Mouse (Mus musculus): ENCODE measurements at regions not wholly inside any gene's neighbourhood (a gene's known extent, or its start where the extent isn't known, plus 50 kb on each side); places are given as distances from the start of the nearest gene placed in this dataset.

- TF ChIP-seq CTCF (IDR thresholded peaks at IDR 0.05; ENCODE audit: insufficient read depth, low read depth, low read length) (no peak), POLR2A (IDR thresholded peaks at IDR 0.05; ENCODE audit: insufficient read depth, low read depth, low read length) (no peak)
Observed at GRCm38 (mm10) chr8:113979837-113980236, 131.3 kb upstream of the Adamts18 start.
